Mouse (Mus musculus): ENCODE data around the gene Hadh. TPM values are rescaled to one million over a fixed set of nuclear protein-coding genes. Genes with fewer than 3 reads are reported as not detected.
A peak's percentile ranks its signal among the peaks of the same experiment; 100 is the strongest.

Hadh gene
- polyA plus RNA-seq, 1 experiment from 2014 or later: 113 TPM

DNA sequence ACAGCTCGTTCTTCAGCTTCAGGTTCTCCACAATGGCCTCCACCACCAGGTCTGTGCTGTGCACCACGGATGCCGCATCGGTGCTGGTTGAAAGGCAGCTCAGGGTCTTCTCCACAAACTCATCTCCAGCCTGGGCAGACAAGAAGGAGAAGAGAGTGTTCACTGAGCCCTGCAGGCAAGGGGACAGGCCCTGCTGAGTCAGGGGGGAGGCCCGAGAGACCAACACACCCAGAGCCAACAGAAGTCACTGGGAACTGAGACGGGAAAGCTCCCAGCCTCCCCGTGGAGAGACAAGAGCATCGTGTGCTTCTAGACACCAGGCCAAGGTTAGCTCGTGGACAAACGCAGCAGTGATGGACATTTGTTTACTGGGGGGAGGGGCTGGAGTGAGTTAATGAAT lies 23.5 kb downstream of the Hadh start:
- 62% methylated on average over 10 of the region's 10 CpGs for WGBS
- Histone ChIP-seq H3K27me3 (ENCODE audit: insufficient read depth, low read length) (no peaks in the 10 kb centered on the region), H3K36me3 (ENCODE audit: insufficient read depth) (peaks cover 54% of the 10 kb centered on the region; the same call in 1 of the 2 replicates), H3K4me2 (no peak overlapping the region), H3K9me3 (ENCODE audit: low read depth, low read length) (no peaks in the 10 kb centered on the region; the same call in 1 of the 2 replicates), H3K27ac (ENCODE audit: low read depth) (no peak overlapping the region), H3K4me3 (ENCODE audit: low read depth, low read length) (no peak overlapping the region), H3K4me1 (ENCODE audit: insufficient read depth) (no peaks in the 10 kb centered on the region), H3K9ac (no peak overlapping the region)
- ATAC-seq (ENCODE audit: insufficient read depth): no peak
- DNase-seq: no peak
- TF ChIP-seq CTCF (IDR thresholded peaks at IDR 0.05; ENCODE audit: low read depth): no peak

GRCm38 (mm10) chr3:131247851-131248250 lies 24.1 kb downstream of the Hadh start:
- H3K9ac ChIP-seq: no peak overlapping the region
- H3K27ac ChIP-seq (ENCODE audit: low read depth): no peak overlapping the region
- no peak overlapping the region for H3K4me2 ChIP-seq
- TF ChIP-seq CTCF (IDR thresholded peaks at IDR 0.05; ENCODE audit: low read depth): no peak
- no peaks in the 10 kb centered on the region for H3K9me3 ChIP-seq (ENCODE audit: low read depth, low read length)
- peaks cover 56% of the 10 kb centered on the region; the same call in 1 of the 2 replicates for H3K36me3 ChIP-seq (ENCODE audit: insufficient read depth)
- ATAC-seq (ENCODE audit: insufficient read depth) (no peak), DNase-seq (no peak)
- 81% methylated on average over 5 of the region's 5 CpGs for WGBS
- no peaks in the 10 kb centered on the region for H3K27me3 ChIP-seq (ENCODE audit: insufficient read depth, low read length)
- no peaks in the 10 kb centered on the region for H3K4me1 ChIP-seq (ENCODE audit: insufficient read depth)
- H3K4me3 ChIP-seq (ENCODE audit: low read depth, low read length): no peak overlapping the region

GRCm38 (mm10) chr3:131247447-131247846 lies 24.5 kb downstream of the Hadh start:
- peaks cover 60% of the 10 kb centered on the region; the same call in 1 of the 2 replicates for H3K36me3 ChIP-seq (ENCODE audit: insufficient read depth)
- no peak for DNase-seq
- H3K4me2 ChIP-seq: no peak overlapping the region
- WGBS: 76% methylated on average over 6 of the region's 6 CpGs
- H3K4me1 ChIP-seq (ENCODE audit: insufficient read depth): no peaks in the 10 kb centered on the region
- 0 out of 2 replicates have a peak, but pooled peaks have one; percentile 8 for TF ChIP-seq CTCF (IDR thresholded peaks at IDR 0.05; ENCODE audit: low read depth)
- H3K9ac ChIP-seq: no peak overlapping the region
- no peaks in the 10 kb centered on the region for H3K27me3 ChIP-seq (ENCODE audit: insufficient read depth, low read length)
- no peak overlapping the region for H3K27ac ChIP-seq (ENCODE audit: low read depth)
- H3K4me3 ChIP-seq (ENCODE audit: low read depth, low read length): no peak overlapping the region
- H3K9me3 ChIP-seq (ENCODE audit: low read depth, low read length): no peaks in the 10 kb centered on the region
- ATAC-seq (ENCODE audit: insufficient read depth): no peak

- no peak for DNase-seq
- peaks cover 68% of the 10 kb centered on the region; the same call in 1 of the 2 replicates for H3K36me3 ChIP-seq (ENCODE audit: insufficient read depth)
- H3K4me3 ChIP-seq (ENCODE audit: low read depth, low read length): no peak overlapping the region
- no peak overlapping the region for H3K9ac ChIP-seq
- no peaks in the 10 kb centered on the region for H3K9me3 ChIP-seq (ENCODE audit: low read depth, low read length)
- H3K4me2 ChIP-seq: no peak overlapping the region
- H3K4me1 ChIP-seq (ENCODE audit: insufficient read depth): no peaks in the 10 kb centered on the region
- whole genome bisulfite sequencing: 92% methylated on average over 8 of the region's 8 CpGs
- no peak overlapping the region for H3K27ac ChIP-seq (ENCODE audit: low read depth)
- ATAC-seq (ENCODE audit: insufficient read depth): no peak
- no peak for TF ChIP-seq CTCF (IDR thresholded peaks at IDR 0.05; ENCODE audit: low read depth)
- no peaks in the 10 kb centered on the region for H3K27me3 ChIP-seq (ENCODE audit: insufficient read depth, low read length)
Observed at GRCm38 (mm10) chr3:131246579-131247046, 25.3 kb downstream of the Hadh start.

DNA sequence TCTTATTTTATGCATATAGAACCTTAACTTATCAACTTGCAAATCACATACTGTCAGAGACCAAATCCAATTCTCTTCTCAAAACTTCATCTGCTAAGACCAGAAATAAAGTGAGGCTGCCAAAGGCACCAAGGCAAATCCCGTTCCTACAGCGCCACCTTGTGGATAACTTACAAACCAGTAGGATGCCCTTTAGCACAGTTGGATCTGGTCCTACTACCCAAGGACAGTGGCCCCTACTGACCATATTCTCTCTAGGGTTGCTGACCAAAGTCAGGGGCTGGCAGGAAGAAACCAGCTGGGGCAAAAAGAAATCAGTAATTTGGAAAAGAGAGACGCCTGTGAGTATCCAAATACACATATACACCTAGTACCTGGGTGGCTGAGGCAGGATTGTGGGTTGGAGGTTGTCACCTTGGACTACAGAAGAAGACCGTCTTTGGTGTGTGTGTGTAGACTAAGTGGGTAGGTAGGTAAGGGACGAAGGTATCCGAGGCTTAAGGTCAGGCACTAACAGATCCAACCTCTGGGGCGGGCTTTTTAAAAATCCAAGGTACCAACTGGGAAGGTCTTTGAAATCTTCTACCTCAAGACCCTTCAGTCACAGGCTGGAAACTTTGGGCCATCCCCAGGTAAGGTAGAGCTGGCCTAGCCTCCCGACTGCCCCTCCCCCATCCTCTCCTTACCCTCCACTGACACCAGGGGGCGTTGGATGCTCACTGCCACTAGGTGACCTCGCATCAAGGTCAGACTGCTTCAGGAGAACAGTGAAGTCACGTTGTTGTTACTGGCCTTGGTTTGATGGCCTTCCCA lies 25.9 kb downstream of the Hadh start:
- TF ChIP-seq CTCF (IDR thresholded peaks at IDR 0.05; ENCODE audit: low read depth): peak; percentile 90
- 54% methylated on average over 11 of the region's 11 CpGs for WGBS
- H3K36me3 ChIP-seq (ENCODE audit: insufficient read depth): peaks cover 75% of the 10 kb centered on the region; the same call in 1 of the 2 replicates

DNA sequence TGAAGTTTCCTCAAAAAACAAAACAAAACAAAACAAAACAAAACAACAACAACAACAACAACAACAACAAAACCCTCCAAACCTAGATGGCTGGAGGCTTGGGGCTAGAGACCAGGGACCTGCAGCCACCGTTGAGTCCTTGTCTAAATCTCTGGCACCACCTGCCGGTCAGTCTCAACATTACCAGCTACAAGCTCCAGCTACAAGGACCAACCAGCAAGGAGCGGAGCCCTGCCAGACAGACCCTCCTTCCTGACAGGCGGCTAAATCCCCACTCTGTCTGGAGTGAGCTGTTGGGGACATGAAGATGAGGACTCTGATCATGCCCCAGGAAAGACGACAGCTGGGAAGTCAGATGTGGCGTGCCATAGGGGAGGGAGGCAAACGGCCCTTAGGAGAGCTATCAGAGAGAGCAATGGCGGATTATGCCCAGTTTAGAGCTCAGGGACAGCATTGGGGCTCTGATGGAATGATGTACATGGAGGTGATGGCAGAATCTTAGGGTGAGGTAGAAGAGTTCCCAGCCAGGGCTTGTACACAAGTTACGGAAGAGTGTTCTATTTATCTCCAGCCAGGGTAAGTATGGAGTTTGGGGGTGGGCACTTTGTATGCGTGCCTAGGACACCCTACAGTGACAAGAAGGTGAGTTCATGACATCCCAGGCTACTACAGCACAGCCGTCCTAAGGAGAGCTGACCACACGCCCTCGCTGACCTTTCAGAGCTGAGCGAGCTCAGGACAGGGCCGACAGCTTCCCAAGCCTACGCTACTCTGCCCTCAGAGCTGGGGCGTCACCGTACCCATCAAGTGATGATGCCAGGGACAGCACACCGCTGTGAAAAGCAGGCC lies 33.9 kb downstream of the Hadh start:
- Histone ChIP-seq H3K36me3 (ENCODE audit: insufficient read depth) (peaks cover 58% of the 10 kb centered on the region), H3K4me3 (ENCODE audit: low read depth, low read length) (no peak overlapping the region), H3K4me1 (ENCODE audit: insufficient read depth) (no peaks in the 10 kb centered on the region), H3K4me2 (no peak overlapping the region), H3K27me3 (ENCODE audit: insufficient read depth, low read length) (no peaks in the 10 kb centered on the region), H3K27ac (ENCODE audit: low read depth) (no peak overlapping the region), H3K9ac (no peak overlapping the region), H3K9me3 (ENCODE audit: low read depth, low read length) (no peaks in the 10 kb centered on the region)
- DNase-seq (peak; percentile 96), ATAC-seq (ENCODE audit: insufficient read depth) (peak; percentile 83)
- WGBS: 55% methylated on average over 19 of the region's 19 CpGs
- TF ChIP-seq CTCF (IDR thresholded peaks at IDR 0.05; ENCODE audit: low read depth): peak; percentile 94

More for the DNA sequence above, 25.9 kb downstream of the Hadh start:
- Histone ChIP-seq H3K27me3 (ENCODE audit: insufficient read depth, low read length) (no peaks in the 10 kb centered on the region), H3K9me3 (ENCODE audit: low read depth, low read length) (no peaks in the 10 kb centered on the region), H3K4me2 (no peak overlapping the region), H3K9ac (no peak overlapping the region), H3K27ac (ENCODE audit: low read depth) (no peak overlapping the region), H3K4me1 (ENCODE audit: insufficient read depth) (no peaks in the 10 kb centered on the region), H3K4me3 (ENCODE audit: low read depth, low read length) (no peak overlapping the region)
- peak; percentile 94 for DNase-seq
- ATAC-seq (ENCODE audit: insufficient read depth): peak; percentile 67
